Mouse (Mus musculus): ENCODE data around the gene Rae1. TPM values are rescaled to one million over a fixed set of nuclear protein-coding genes. Genes with fewer than 3 reads are reported as not detected.

Gene Rae1
- polyA plus RNA-seq, 1 experiment from 2014 or later, result 143 TPM

- no peak overlapping the region for H3K9ac ChIP-seq (ENCODE audit: low read length)
- ATAC-seq (replicated peaks; ENCODE audit: low FRiP score, low TSS enrichment, low read depth) (no peak), DNase-seq (ENCODE audit: low spot score) (no peak)
- no peak overlapping the region for H3K4me3 ChIP-seq (ENCODE audit: low read depth, low read length)
- no peaks in the 10 kb centered on the region for H3K27me3 ChIP-seq (replicated peaks; ENCODE audit: control insufficient read depth, insufficient read depth, low read length)
- 21% methylated on average over 11 of the region's 11 CpGs for WGBS
- H3K4me2 ChIP-seq (ENCODE audit: low read length), result no peak overlapping the region
- no peaks in the 10 kb centered on the region for H3K36me3 ChIP-seq (ENCODE audit: control insufficient read depth, insufficient read depth, low read length)
- H3K27ac ChIP-seq (ENCODE audit: low read depth), result no peak overlapping the region
- H3K4me1 ChIP-seq (replicated peaks; ENCODE audit: control insufficient read depth, insufficient read depth, low read length), result peaks cover 5% of the 10 kb centered on the region; the same call in 1 of the 2 replicates
- H3K9me3 ChIP-seq (ENCODE audit: control insufficient read depth, low read length), result no peaks in the 10 kb centered on the region
Measured at GRCm38 (mm10) chr2:172965249-172965648, 34.7 kb upstream of the Rae1 start.

- Histone ChIP-seq H3K4me2 (ENCODE audit: low read length) (no peak overlapping the region), H3K27me3 (replicated peaks; ENCODE audit: control insufficient read depth, insufficient read depth, low read length) (no peaks in the 10 kb centered on the region), H3K4me3 (ENCODE audit: low read depth, low read length) (no peak overlapping the region), H3K27ac (ENCODE audit: low read depth) (no peak overlapping the region), H3K9ac (ENCODE audit: low read length) (no peak overlapping the region), H3K4me1 (replicated peaks; ENCODE audit: control insufficient read depth, insufficient read depth, low read length) (peaks cover 5% of the 10 kb centered on the region; the same call in 1 of the 2 replicates), H3K9me3 (ENCODE audit: control insufficient read depth, low read length) (no peaks in the 10 kb centered on the region), H3K36me3 (ENCODE audit: control insufficient read depth, insufficient read depth, low read length) (no peaks in the 10 kb centered on the region)
- ATAC-seq (replicated peaks; ENCODE audit: low FRiP score, low TSS enrichment, low read depth) (no peak), DNase-seq (ENCODE audit: low spot score) (no peak)
- WGBS, result 82% methylated on average over 5 of the region's 5 CpGs
Measured at GRCm38 (mm10) chr2:172966480-172966879, 33.4 kb upstream of the Rae1 start.

GRCm38 (mm10) chr2:172971865-172972264 lies 28.1 kb upstream of the Rae1 start:
- no peak overlapping the region for H3K4me3 ChIP-seq (ENCODE audit: low read depth, low read length)
- DNase-seq (ENCODE audit: low spot score) (no peak), ATAC-seq (replicated peaks; ENCODE audit: low FRiP score, low TSS enrichment, low read depth) (no peak)
- no peak overlapping the region for H3K27ac ChIP-seq (ENCODE audit: low read depth)
- H3K36me3 ChIP-seq (ENCODE audit: control insufficient read depth, insufficient read depth, low read length), result no peaks in the 10 kb centered on the region
- no peaks in the 10 kb centered on the region for H3K9me3 ChIP-seq (ENCODE audit: control insufficient read depth, low read length)
- no peak overlapping the region for H3K4me2 ChIP-seq (ENCODE audit: low read length)
- H3K27me3 ChIP-seq (replicated peaks; ENCODE audit: control insufficient read depth, insufficient read depth, low read length), result no peaks in the 10 kb centered on the region
- H3K9ac ChIP-seq (ENCODE audit: low read length), result no peak overlapping the region
- H3K4me1 ChIP-seq (replicated peaks; ENCODE audit: control insufficient read depth, insufficient read depth, low read length), result peaks cover 5% of the 10 kb centered on the region; the same call in 1 of the 2 replicates
- WGBS, result 91% methylated on average over 2 of the region's 2 CpGs

GRCm38 (mm10) chr2:172973806-172974565 lies 25.9 kb upstream of the Rae1 start:
- H3K4me2 ChIP-seq (ENCODE audit: low read length), result no peak overlapping the region
- H3K9ac ChIP-seq (ENCODE audit: low read length), result no peak overlapping the region
- no peak overlapping the region for H3K27ac ChIP-seq (ENCODE audit: low read depth)
- DNase-seq (ENCODE audit: low spot score), result no peak
- H3K9me3 ChIP-seq (ENCODE audit: control insufficient read depth, low read length), result no peaks in the 10 kb centered on the region
- ATAC-seq (replicated peaks; ENCODE audit: low FRiP score, low TSS enrichment, low read depth), result no peak
- H3K27me3 ChIP-seq (replicated peaks; ENCODE audit: control insufficient read depth, insufficient read depth, low read length), result no peaks in the 10 kb centered on the region
- no peak overlapping the region for H3K4me3 ChIP-seq (ENCODE audit: low read depth, low read length)
- H3K36me3 ChIP-seq (ENCODE audit: control insufficient read depth, insufficient read depth, low read length), result no peaks in the 10 kb centered on the region
- WGBS, result 16% methylated on average over 7 of the region's 7 CpGs
- peaks cover 6% of the 10 kb centered on the region; the same call in 1 of the 2 replicates for H3K4me1 ChIP-seq (replicated peaks; ENCODE audit: control insufficient read depth, insufficient read depth, low read length)

- 33% methylated on average over 7 of the region's 7 CpGs for WGBS
- H3K4me2 ChIP-seq (ENCODE audit: low read length), result no peak overlapping the region
- H3K4me3 ChIP-seq (ENCODE audit: low read depth, low read length), result no peak overlapping the region
- peaks cover 6% of the 10 kb centered on the region; the same call in 1 of the 2 replicates for H3K4me1 ChIP-seq (replicated peaks; ENCODE audit: control insufficient read depth, insufficient read depth, low read length)
- ATAC-seq (replicated peaks; ENCODE audit: low FRiP score, low TSS enrichment, low read depth) (no peak), DNase-seq (ENCODE audit: low spot score) (no peak)
- no peaks in the 10 kb centered on the region for H3K36me3 ChIP-seq (ENCODE audit: control insufficient read depth, insufficient read depth, low read length)
- no peaks in the 10 kb centered on the region for H3K9me3 ChIP-seq (ENCODE audit: control insufficient read depth, low read length)
- H3K9ac ChIP-seq (ENCODE audit: low read length), result no peak overlapping the region
- no peak overlapping the region for H3K27ac ChIP-seq (ENCODE audit: low read depth)
- H3K27me3 ChIP-seq (replicated peaks; ENCODE audit: control insufficient read depth, insufficient read depth, low read length), result no peaks in the 10 kb centered on the region
Measured at GRCm38 (mm10) chr2:172974701-172975100, 25.2 kb upstream of the Rae1 start.

GRCm38 (mm10) chr2:172975159-172975558 lies 24.8 kb upstream of the Rae1 start:
- Histone ChIP-seq H3K9me3 (ENCODE audit: control insufficient read depth, low read length) (no peaks in the 10 kb centered on the region), H3K4me1 (replicated peaks; ENCODE audit: control insufficient read depth, insufficient read depth, low read length) (peaks cover 6% of the 10 kb centered on the region; the same call in 1 of the 2 replicates), H3K27me3 (replicated peaks; ENCODE audit: control insufficient read depth, insufficient read depth, low read length) (no peaks in the 10 kb centered on the region), H3K27ac (ENCODE audit: low read depth) (no peak overlapping the region), H3K9ac (ENCODE audit: low read length) (no peak overlapping the region), H3K36me3 (ENCODE audit: control insufficient read depth, insufficient read depth, low read length) (no peaks in the 10 kb centered on the region), H3K4me3 (ENCODE audit: low read depth, low read length) (no peak overlapping the region), H3K4me2 (ENCODE audit: low read length) (no peak overlapping the region)
- ATAC-seq (replicated peaks; ENCODE audit: low FRiP score, low TSS enrichment, low read depth) (no peak), DNase-seq (ENCODE audit: low spot score) (no peak)
- 84% methylated on average over 6 of the region's 6 CpGs for WGBS

GRCm38 (mm10) chr2:172976661-172977238 lies 23.2 kb upstream of the Rae1 start:
- H3K4me1 ChIP-seq (replicated peaks; ENCODE audit: control insufficient read depth, insufficient read depth, low read length), result peaks cover 6% of the 10 kb centered on the region; the same call in 1 of the 2 replicates
- no peaks in the 10 kb centered on the region for H3K27me3 ChIP-seq (replicated peaks; ENCODE audit: control insufficient read depth, insufficient read depth, low read length)
- H3K27ac ChIP-seq (ENCODE audit: low read depth), result no peak overlapping the region
- no peaks in the 10 kb centered on the region for H3K36me3 ChIP-seq (ENCODE audit: control insufficient read depth, insufficient read depth, low read length)
- H3K4me3 ChIP-seq (ENCODE audit: low read depth, low read length), result no peak overlapping the region
- ATAC-seq (replicated peaks; ENCODE audit: low FRiP score, low TSS enrichment, low read depth) (no peak), DNase-seq (ENCODE audit: low spot score) (no peak)
- no peak overlapping the region for H3K4me2 ChIP-seq (ENCODE audit: low read length)
- H3K9ac ChIP-seq (ENCODE audit: low read length), result no peak overlapping the region
- no peaks in the 10 kb centered on the region for H3K9me3 ChIP-seq (ENCODE audit: control insufficient read depth, low read length)
- 30% methylated on average over 7 of the region's 7 CpGs for WGBS

- ATAC-seq (replicated peaks; ENCODE audit: low FRiP score, low TSS enrichment, low read depth) (no peak), DNase-seq (ENCODE audit: low spot score) (no peak)
- Histone ChIP-seq H3K9me3 (ENCODE audit: control insufficient read depth, low read length) (no peaks in the 10 kb centered on the region), H3K27me3 (replicated peaks; ENCODE audit: control insufficient read depth, insufficient read depth, low read length) (no peaks in the 10 kb centered on the region), H3K4me2 (ENCODE audit: low read length) (peak within 1 kb of the TSS; percentile 14; the same call in 1 of the 2 replicates), H3K36me3 (ENCODE audit: control insufficient read depth, insufficient read depth, low read length) (no peaks in the 10 kb centered on the region), H3K4me3 (ENCODE audit: low read depth, low read length) (no peak within 1 kb of the TSS), H3K4me1 (replicated peaks; ENCODE audit: control insufficient read depth, insufficient read depth, low read length) (peaks cover 6% of the 10 kb centered on the region; the same call in 1 of the 2 replicates), H3K27ac (ENCODE audit: low read depth) (no peak within 1 kb of the TSS), H3K9ac (ENCODE audit: low read length) (no peak within 1 kb of the TSS)
- 28% methylated on average over 14 of the region's 14 CpGs for WGBS
Measured at GRCm38 (mm10) chr2:172977409-172978130, 22.3 kb upstream of the Rae1 start, which contains the start of gene Spo11. Gene Spo11 (plus strand): TSS chr2:172977700.
